Mouse (Mus musculus): ENCODE measurements around the gene Tas1r3. TPM values are rescaled to one million over a fixed set of nuclear protein-coding genes. Genes with fewer than 3 reads are reported as not detected.

Gene Tas1r3
- total RNA-seq, 2 experiments from 2014 or later: 0.27 to 0.32 TPM

- intact Hi-C loops (cut with DNase I): no loop called here
- no peak for DNase-seq (ENCODE audit: low spot score in 2 of 2)
These were observed 42.1 kb downstream of the Tas1r3 start for GRCm38 (mm10) chr4:155821025-155821424.

GRCm38 (mm10) chr4:155817533-155817932 is 45.6 kb downstream of the Tas1r3 start:
- intact Hi-C loops (cut with DNase I): no loop called here
- DNase-seq (ENCODE audit: low spot score in 2 of 2): no peak

GRCm38 (mm10) chr4:155812665-155813181 is 50.4 kb downstream of the Tas1r3 start:
- DNase-seq (ENCODE audit: low spot score in 2 of 2): no peak
- intact Hi-C loops (cut with DNase I): loop anchor here (1.0 kb wide), 1 partner anchor 19 kb away; the partner anchor contains the start of gene Aurkaip1

- peak; percentile 93 to 97 for DNase-seq (ENCODE audit: low spot score in 2 of 2)
- intact Hi-C loops (cut with DNase I): loop anchor here (1.0 kb wide), 1 partner anchor 19 kb away; the partner anchor contains the start of gene Aurkaip1
These were observed 51.1 kb downstream of the Tas1r3 start, which contains the start of gene Ccnl2 for GRCm38 (mm10) chr4:155811929-155812664. TSS of gene Ccnl2 (plus strand) at chr4:155812489.

Small RNA genes lying within 50 kb of the gene (microRNA-seq; reads per million reads assigned to microRNA genes)
- 0 reads per million in 2 experiments for gene Gm22991

Other genes starting within 250 kb of the Tas1r3 start
- gene Cdk11b, start 238.5 kb downstream of the Tas1r3 start, total RNA-seq (2021): 10 to 100 TPM; 45.9 to 53.1 TPM
- gene Gm10563, start 218.0 kb downstream of the Tas1r3 start, total RNA-seq (2021): not detected
- gene Mmp23, start 210.0 kb downstream of the Tas1r3 start, total RNA-seq (2021): 1 to 10 TPM; 2.5 to 2.9 TPM
- gene Mib2, start 194.2 kb downstream of the Tas1r3 start, total RNA-seq (2021): 100 to 1,000 TPM; 112 to 113 TPM
- 10 to 100 TPM; 26.5 to 29.2 TPM for gene Fndc10, start 169.0 kb downstream of the Tas1r3 start, total RNA-seq (2021)
- gene Ssu72, start 158.6 kb downstream of the Tas1r3 start, total RNA-seq (2021): 10 to 100 TPM; 93.3 to 98.2 TPM
- gene Tmem240, start 128.6 kb downstream of the Tas1r3 start, total RNA-seq (2021): 10 to 100 TPM; 58.0 to 61.9 TPM
- gene Atad3a, start 102.3 kb downstream of the Tas1r3 start, total RNA-seq (2021): 10 to 100 TPM; 44.0 to 52.3 TPM
- 10 to 100 TPM; 14.0 to 16.6 TPM for gene Vwa1, start 88.7 kb downstream of the Tas1r3 start, total RNA-seq (2021)
- 10 to 100 TPM; 16.8 to 20.7 TPM for gene Tmem88b, start 77.5 kb downstream of the Tas1r3 start, total RNA-seq (2021)
- gene Ankrd65, start 72.9 kb downstream of the Tas1r3 start, total RNA-seq (2021): not detected
- gene Mrpl20, start 60.5 kb downstream of the Tas1r3 start, total RNA-seq (2021): 10 to 100 TPM; 93.9 to 97.9 TPM
- 10 to 100 TPM; 65.7 to 78.1 TPM for gene Ccnl2, start 50.9 kb downstream of the Tas1r3 start, total RNA-seq (2021)
- gene Aurkaip1, start 32.1 kb downstream of the Tas1r3 start, total RNA-seq (2021): 100 to 1,000 TPM in 1 of 2 experiments, 10 to 100 TPM in 1; 99.6 to 104 TPM
- 1 to 10 TPM; 7.0 to 8.4 TPM for gene Mxra8, start 23.7 kb downstream of the Tas1r3 start, total RNA-seq (2021)
- 10 to 100 TPM; 87.9 to 88.0 TPM for gene Dvl1, start 16.0 kb downstream of the Tas1r3 start, total RNA-seq (2021)
- gene Cptp, start 6.1 kb upstream of the Tas1r3 start, total RNA-seq (2021): 10 to 100 TPM; 25.5 to 31.8 TPM
- gene Ints11, start 6.2 kb upstream of the Tas1r3 start, total RNA-seq (2021): 10 to 100 TPM; 38.1 to 38.5 TPM
- gene Pusl1, start 28.4 kb upstream of the Tas1r3 start, total RNA-seq (2021): 10 to 100 TPM; 60.5 to 65.5 TPM
- 100 to 1,000 TPM; 133 to 136 TPM for gene Acap3, start 28.5 kb upstream of the Tas1r3 start, total RNA-seq (2021)
- gene Ube2j2, start 80.5 kb upstream of the Tas1r3 start, total RNA-seq (2021): 10 to 100 TPM; 71.9 to 72.7 TPM
- 10 to 100 TPM; 12.8 to 21.8 TPM for gene C1qtnf12, start 99.0 kb upstream of the Tas1r3 start, total RNA-seq (2021)
- 10 to 100 TPM in 1 of 2 experiments, 1 to 10 TPM in 1; 9.7 to 10.5 TPM for gene B3galt6, start 129.3 kb upstream of the Tas1r3 start, total RNA-seq (2021)
- gene Sdf4, start 129.5 kb upstream of the Tas1r3 start, total RNA-seq (2021): 100 to 1,000 TPM; 182 to 184 TPM
- gene Tnfrsf4, start 150.5 kb upstream of the Tas1r3 start, total RNA-seq (2021): 1 to 10 TPM; 2.0 to 2.1 TPM
- gene Tnfrsf18, start 162.8 kb upstream of the Tas1r3 start, total RNA-seq (2021): not detected
- gene Ttll10, start 196.1 kb upstream of the Tas1r3 start, total RNA-seq (2021): not detected
- gene 9430015G10Rik, start 246.6 kb upstream of the Tas1r3 start, total RNA-seq (2021): 10 to 100 TPM; 28.6 to 29.4 TPM

All from left cerebral cortex, postnatal 25 days (tissue).